Mouse (Mus musculus) embryo, embryonic 9.5 days (tissue): ENCODE results near the gene Mrpl39.

Experiments
- DNase-seq: peaks from one replicate; pipeline ENCODE4 v3.0.0-alpha.2; 2017; ENCODE audit errors: extremely low spot score

Gene Mrpl39

GRCm38 (mm10) chr16:84744703-84745490, 9.4 kb upstream of the Mrpl39 start:
- DNase-seq: no peak

DNA sequence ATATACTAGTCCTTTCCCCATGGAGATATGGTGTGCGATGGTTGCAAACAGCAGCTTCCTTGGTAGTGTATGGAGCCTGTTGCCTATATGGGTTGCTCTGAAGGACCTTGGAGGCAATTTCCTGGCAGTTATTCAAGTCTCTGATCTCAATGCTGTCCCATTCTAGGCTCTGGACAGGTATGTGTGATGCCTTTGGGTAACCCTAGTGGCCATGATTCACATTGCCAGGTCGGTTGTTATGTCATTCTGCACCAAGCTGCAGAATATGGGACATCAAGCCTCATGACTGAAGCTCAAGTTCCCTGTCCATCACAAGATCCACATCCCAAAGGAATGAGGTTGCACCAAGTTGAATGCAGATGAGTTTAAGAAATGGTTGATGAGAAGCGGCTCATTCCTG, 1.8 kb upstream of the Mrpl39 start:
- no peak for DNase-seq

DNA sequence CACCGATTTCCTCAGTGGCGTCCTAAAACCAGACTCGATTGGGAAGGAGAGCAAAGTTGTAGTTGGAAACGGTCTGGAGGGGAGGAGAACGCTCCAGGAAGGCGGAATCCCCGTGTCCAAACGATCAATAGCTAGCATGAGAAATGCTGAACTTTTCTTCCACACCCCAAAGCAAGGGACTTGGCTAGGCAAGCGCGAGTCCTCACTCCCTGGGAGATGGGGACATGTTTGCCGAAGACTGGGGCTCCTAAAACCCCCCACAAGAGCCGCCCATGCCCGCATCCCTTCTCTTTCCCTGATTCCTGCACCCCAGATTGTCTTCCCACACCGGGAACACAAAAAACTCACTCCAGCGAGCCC, 756 bp downstream of the Mrpl39 start:
- DNase-seq: no peak

GRCm38 (mm10) chr16:84720670-84721069, 14.9 kb downstream of the Mrpl39 start:
- DNase-seq: no peak

DNA sequence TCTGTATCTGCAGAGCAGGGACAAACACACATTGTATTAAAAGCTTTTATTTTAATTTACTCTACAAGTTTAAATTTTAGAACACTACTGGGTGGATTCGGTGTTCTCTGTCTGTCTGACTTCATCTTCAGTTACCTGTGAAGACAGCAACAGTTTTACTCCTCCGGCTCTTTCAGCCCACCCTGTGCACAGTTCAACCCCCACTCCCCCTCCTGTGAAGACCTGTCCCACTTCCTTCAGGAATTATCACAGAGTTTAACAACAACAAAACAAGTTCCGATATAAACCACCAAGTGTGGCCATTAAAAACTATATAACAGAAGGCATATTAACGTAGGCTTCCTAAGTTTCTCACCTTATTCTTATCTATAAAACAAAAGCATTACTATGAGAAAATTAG, 17.3 kb downstream of the Mrpl39 start:
- DNase-seq: no peak

DNA sequence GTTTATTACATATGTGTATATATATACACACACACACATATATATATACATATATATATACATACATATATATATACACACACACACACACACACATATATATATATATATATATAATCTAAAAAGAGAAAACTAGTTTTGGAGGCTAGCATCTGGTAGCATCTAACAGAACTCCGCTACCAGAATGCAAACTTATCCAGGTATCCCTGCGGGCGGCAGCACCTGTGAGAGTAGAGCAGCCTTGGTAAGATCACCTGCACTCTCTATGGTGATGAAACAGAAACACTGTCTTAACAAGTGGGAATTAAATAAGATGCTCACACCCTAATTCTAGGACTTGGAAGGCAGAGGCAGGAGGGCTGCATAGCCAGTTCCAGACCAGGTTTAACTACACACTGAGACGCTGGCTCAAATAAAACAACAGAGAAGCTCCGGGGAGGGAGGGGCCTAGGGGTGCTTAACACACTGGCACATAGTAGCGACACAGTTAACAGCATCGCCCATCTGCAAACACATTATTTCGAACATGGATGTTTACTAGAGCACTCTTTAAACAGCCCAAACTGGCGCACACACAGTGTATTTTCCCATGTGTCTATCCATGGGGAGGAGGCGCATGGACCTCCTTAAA, 17.8 kb downstream of the Mrpl39 start:
- no peak for DNase-seq

DNA sequence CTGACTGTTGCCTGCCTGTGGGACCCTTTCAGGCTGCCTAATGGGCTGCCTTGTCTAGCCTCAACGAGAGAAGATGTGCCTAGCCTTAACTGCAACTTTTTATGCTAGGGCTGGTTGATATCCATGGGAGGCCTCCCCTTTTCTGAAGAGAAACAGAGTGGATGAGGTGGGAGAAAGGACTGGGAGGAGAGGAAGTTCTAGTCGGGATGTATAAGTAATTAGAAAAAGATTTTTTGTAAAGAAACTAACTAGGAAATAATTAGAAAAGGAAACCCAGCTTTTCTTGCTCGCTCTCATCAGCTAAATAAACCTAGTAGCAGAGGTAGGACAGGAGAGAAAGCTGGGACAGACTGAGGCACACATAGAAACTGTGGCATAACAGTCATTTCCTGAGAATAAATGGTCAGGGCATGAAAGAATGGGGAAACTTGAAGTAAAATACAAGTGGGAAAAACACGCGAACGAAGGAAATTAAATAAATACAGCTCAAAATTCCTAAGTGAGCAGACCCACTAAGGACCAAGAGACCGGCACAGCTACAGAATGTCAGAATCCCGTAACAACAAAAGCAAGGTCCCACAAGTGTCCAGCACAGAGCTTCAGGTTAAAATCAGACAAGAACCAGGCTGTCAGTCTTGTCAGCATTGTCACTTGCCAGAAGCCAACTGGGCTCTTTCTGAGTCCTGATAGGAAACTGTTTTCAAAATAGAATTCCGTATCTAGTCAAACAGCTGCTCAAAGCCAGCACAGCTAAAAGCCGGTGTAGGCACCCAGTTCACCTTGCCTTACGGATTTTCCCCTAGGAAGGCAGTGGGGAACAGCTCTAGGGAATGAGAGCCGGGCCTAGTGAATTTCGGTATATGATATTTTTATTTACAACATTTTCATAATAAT, 18.6 kb downstream of the Mrpl39 start:
- DNase-seq: no peak

GRCm38 (mm10) chr16:84716197-84716596, 19.3 kb downstream of the Mrpl39 start:
- DNase-seq: no peak

DNA sequence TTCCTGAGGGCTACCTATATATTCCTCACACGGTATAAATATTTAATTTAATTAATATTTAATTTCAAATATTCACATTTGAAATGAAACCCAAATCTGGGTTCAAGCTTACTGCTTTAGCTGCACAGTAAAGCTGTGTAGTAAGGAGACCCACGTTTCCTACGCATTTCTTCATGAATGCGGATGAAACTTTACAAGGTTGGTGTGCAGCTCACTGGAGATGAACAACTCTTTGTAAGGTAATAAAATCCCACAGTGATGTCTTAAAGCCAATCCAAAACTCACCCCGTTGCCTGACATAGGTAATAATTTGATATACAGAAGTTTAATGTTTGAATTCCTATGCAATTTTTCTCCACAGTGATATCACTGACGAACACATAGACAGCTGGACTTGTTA, 20.6 kb downstream of the Mrpl39 start:
- no peak for DNase-seq

- no peak for DNase-seq
Observed at GRCm38 (mm10) chr16:84713926-84714325, 21.6 kb downstream of the Mrpl39 start.

GRCm38 (mm10) chr16:84713156-84713555, 22.4 kb downstream of the Mrpl39 start:
- DNase-seq: no peak

- no peak for DNase-seq
Observed at GRCm38 (mm10) chr16:84708649-84709048, 26.9 kb downstream of the Mrpl39 start.

- no peak for DNase-seq
Observed at GRCm38 (mm10) chr16:84707802-84708201, 27.7 kb downstream of the Mrpl39 start.

GRCm38 (mm10) chr16:84706571-84706970, 29.0 kb downstream of the Mrpl39 start:
- DNase-seq: no peak

- DNase-seq: no peak
Observed at GRCm38 (mm10) chr16:84705507-84705906, 30.0 kb downstream of the Mrpl39 start.

DNA sequence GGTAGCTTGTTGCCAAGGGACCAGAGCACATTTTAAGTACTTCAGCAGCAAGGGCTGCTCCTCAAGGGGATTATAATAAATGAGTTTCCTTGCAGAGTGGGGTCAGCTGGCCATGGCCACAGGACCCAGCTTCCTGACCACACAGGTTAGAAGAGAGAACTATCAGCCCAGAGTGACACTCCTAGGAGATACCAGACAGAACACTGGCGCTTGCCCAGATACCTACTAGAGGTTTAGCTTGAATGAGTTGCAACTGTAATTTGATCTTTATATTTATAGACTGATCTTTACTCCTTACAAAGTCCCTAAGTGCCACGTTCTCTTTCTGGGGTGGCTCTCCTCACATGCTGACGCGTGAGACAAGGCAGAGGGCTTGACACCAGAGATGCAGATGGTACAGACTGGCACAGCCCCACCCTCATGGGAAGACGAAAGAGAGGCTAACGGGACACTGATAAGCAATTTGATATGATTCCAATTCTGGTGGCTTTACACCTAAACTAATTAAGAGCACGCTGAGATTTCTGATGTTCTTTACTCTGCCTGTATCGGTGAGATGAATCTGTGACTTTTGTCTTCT, 30.8 kb downstream of the Mrpl39 start:
- no peak for DNase-seq

GRCm38 (mm10) chr16:84703769-84704660, 31.5 kb downstream of the Mrpl39 start:
- no peak for DNase-seq

- DNase-seq: peak; percentile 57
Observed at GRCm38 (mm10) chr16:84703129-84703768, 32.3 kb downstream of the Mrpl39 start.

GRCm38 (mm10) chr16:84702230-84703128, 33.1 kb downstream of the Mrpl39 start:
- DNase-seq: peak; percentile 51

GRCm38 (mm10) chr16:84701041-84701440, 34.5 kb downstream of the Mrpl39 start:
- no peak for DNase-seq
